Mouse (Mus musculus): ENCODE data around the gene Gm3448. TPM values are rescaled to one million over a fixed set of nuclear protein-coding genes. Genes with fewer than 3 reads are reported as not detected.

The Gm3448 gene
- polyA plus RNA-seq (2014; fragmentation: Illumina TruSeq; extraction: RNeasy Lipid Tissue Mini Kit (QIAGEN cat#74804); ENCODE audit: low read depth, low replicate concordance), result 2.4 TPM

DNA sequence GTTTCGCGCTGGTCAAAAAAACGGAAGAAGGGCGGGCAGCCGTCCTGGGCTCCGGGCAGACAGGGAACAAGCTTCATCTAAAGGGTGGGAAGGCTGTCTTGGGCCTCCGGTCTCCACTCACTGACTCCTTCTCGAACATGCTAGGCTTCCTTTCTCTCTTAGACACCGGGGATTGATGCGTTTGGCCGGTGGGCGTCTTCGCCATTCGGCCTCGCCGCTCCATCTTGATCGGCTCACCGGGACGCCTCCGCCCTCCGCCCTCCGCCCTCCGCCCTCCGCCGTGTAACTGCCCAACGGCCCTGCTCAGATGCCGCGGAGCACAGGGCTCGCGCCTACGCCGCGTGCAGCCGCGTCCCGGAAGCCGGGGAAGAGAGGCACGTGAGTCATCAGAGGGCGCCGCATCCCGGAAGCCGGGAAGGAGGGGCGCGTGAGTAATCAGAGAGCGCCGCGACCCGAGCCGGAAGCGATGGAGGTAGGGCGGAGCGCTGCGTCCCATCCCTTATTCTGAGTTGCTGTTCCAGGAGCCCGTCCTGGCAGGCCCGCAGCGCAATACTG lies at the start of gene Gm3448, which contains the start of the genes Ermard and Tcte3:
Gm3448 (minus strand) TSS at position 363 of the 555 bp plus-strand sequence.
Ermard (plus strand) TSS at position 34 of the 555 bp plus-strand sequence.
Tcte3 (minus strand) TSS at position 314 of the 555 bp plus-strand sequence.

DNA sequence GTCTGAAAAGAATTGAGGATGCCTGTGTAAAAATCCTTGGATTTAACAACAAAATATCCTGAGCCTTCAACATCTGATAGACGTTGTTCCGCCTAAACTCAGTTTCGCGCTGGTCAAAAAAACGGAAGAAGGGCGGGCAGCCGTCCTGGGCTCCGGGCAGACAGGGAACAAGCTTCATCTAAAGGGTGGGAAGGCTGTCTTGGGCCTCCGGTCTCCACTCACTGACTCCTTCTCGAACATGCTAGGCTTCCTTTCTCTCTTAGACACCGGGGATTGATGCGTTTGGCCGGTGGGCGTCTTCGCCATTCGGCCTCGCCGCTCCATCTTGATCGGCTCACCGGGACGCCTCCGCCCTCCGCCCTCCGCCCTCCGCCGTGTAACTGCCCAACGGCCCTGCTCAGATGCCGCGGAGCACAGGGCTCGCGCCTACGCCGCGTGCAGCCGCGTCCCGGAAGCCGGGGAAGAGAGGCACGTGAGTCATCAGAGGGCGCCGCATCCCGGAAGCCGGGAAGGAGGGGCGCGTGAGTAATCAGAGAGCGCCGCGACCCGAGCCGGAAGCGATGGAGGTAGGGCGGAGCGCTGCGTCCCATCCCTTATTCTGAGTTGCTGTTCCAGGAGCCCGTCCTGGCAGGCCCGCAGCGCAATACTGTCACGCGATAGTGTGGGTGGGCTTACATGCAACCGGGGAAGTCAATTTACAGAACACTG lies 31.5 kb downstream of the Gm3448 start, which contains the start of gene Gm3435:
Gm3435 (plus strand) TSS at position 471 of the 708 bp plus-strand sequence.

DNA sequence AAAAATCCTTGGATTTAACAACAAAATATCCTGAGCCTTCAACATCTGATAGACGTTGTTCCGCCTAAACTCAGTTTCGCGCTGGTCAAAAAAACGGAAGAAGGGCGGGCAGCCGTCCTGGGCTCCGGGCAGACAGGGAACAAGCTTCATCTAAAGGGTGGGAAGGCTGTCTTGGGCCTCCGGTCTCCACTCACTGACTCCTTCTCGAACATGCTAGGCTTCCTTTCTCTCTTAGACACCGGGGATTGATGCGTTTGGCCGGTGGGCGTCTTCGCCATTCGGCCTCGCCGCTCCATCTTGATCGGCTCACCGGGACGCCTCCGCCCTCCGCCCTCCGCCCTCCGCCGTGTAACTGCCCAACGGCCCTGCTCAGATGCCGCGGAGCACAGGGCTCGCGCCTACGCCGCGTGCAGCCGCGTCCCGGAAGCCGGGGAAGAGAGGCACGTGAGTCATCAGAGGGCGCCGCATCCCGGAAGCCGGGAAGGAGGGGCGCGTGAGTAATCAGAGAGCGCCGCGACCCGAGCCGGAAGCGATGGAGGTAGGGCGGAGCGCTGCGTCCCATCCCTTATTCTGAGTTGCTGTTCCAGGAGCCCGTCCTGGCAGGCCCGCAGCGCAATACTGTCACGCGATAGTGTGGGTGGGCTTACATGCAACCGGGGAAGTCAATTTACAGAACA lies 62.8 kb downstream of the Gm3448 start, which contains the start of the genes 9030025P20Rik and Gm3417:
9030025P20Rik (plus strand) TSS at position 107 of the 677 bp plus-strand sequence.
Gm3417 (minus strand) TSS at position 429 of the 677 bp plus-strand sequence.

DNA sequence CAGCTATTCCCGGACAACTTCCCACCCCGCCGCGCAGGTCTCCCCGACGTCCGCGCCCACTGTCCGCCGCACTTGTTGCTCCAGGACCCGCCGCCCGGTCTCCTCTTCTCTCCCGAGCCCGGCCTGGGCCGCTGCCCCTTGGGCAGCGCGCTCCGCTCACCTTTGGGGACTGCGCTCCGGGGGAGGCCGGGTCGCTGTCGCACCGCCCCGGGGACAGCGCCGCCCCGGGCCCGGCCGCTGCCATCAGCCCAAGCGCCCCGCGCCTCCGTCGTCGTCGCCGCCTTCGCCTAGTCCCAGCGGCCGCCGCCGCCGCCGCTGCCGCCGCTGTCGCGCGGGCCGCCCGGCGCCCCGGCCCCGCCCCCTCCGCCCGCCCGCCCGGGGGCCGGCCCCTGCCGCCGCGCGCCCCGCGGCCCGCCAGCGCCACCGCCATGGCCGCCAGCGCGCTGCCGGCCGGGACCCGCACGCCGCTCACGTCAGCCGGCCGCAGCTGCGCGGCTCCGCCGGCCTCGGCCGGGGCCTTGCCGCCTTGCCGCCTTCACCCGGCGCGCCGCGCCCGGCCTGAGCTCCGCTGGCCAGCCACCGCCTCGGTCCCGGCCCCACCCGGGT lies 80.3 kb downstream of the Gm3448 start, which contains the start of gene Phf10:
Phf10 (minus strand) TSS at position 323 of the 606 bp plus-strand sequence.

Other genes with a start within 250 kb of the Gm3448 start
- 2.1 TPM for gene Wdr27, start 98.4 kb downstream of the Gm3448 start, polyA plus RNA-seq (2014; fragmentation: Illumina TruSeq; extraction: RNeasy Lipid Tissue Mini Kit (QIAGEN cat#74804); ENCODE audit: low read depth, low replicate concordance)
- 80.4 TPM for gene 1600012H06Rik, start 98.4 kb downstream of the Gm3448 start, polyA plus RNA-seq (2014; fragmentation: Illumina TruSeq; extraction: RNeasy Lipid Tissue Mini Kit (QIAGEN cat#74804); ENCODE audit: low read depth, low replicate concordance)
- gene Phf10, start 80.3 kb downstream of the Gm3448 start, polyA plus RNA-seq (2014; fragmentation: Illumina TruSeq; extraction: RNeasy Lipid Tissue Mini Kit (QIAGEN cat#74804); ENCODE audit: low read depth, low replicate concordance), result 91.2 TPM
- gene 9030025P20Rik, start 63.1 kb downstream of the Gm3448 start, polyA plus RNA-seq (2014; fragmentation: Illumina TruSeq; extraction: RNeasy Lipid Tissue Mini Kit (QIAGEN cat#74804); ENCODE audit: low read depth, low replicate concordance), result 7.0 TPM
- gene Gm3417, start 62.7 kb downstream of the Gm3448 start, polyA plus RNA-seq (2014; fragmentation: Illumina TruSeq; extraction: RNeasy Lipid Tissue Mini Kit (QIAGEN cat#74804); ENCODE audit: low read depth, low replicate concordance), result not detected
- 7.9 TPM for gene Gm3435, start 31.4 kb downstream of the Gm3448 start, polyA plus RNA-seq (2014; fragmentation: Illumina TruSeq; extraction: RNeasy Lipid Tissue Mini Kit (QIAGEN cat#74804); ENCODE audit: low read depth, low replicate concordance)
- 31.0 TPM for gene Ermard, start 329 bp downstream of the Gm3448 start, polyA plus RNA-seq (2014; fragmentation: Illumina TruSeq; extraction: RNeasy Lipid Tissue Mini Kit (QIAGEN cat#74804); ENCODE audit: low read depth, low replicate concordance)
- 6.3 TPM for gene Tcte3, start within 50 bp of the Gm3448 start, polyA plus RNA-seq (2014; fragmentation: Illumina TruSeq; extraction: RNeasy Lipid Tissue Mini Kit (QIAGEN cat#74804); ENCODE audit: low read depth, low replicate concordance)

All from kidney, adult 10 weeks (tissue).